ENCODE assay signal across 15 mouse cellular contexts in the genomic region with DNA sequence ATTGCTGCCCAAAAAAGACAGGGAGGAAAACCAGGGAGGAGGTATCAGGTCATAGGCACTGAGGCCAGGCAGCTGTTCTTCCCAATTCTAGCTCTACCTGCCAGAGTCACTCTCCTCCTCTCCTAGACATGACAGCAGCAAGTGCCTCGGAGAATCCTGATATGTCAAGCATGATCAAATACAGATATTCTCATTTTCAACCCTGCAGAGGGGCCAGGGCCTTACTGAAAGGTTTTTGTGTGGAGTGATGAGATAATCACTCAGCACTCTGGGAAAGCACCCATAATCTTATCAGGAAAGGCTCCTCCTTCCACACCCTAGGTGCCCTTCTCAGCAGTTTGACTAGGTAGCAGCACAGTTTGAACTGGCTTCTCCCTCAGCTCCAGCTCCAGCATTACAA.
A peak's percentile ranks its signal among the peaks of the same experiment; 100 is the strongest.
DNase-seq lines count a peak whose midpoint lies in the region; ATAC-seq and TF ChIP-seq lines count a peak whose summit lies in the region.
"Had no signal": no experiment of that assay in that cellular context is flagged by ENCODE, and none has a peak within 500 bp of the region (broad histone marks: within the 10 kb centered on the region; RNA-seq: fewer than 3 reads in every experiment).

No protein-coding gene starts in this region.

- no peak for TF ChIP-seq POLR2A in myocyte (IDR thresholded peaks at IDR 0.05; ENCODE audit: insufficient read length, low read depth)

- peaks cover 12% of the 10 kb centered on the region; the same call in 1 of the 2 replicates for H3K4me1 ChIP-seq in heart, embryonic 16.5 days (ENCODE audit: control insufficient read depth, insufficient read depth, low read length)
- H3K4me1 ChIP-seq in erythroblast, embryonic 14.5 days (ENCODE audit: control insufficient read depth), result peaks cover 61% of the 10 kb centered on the region
- peaks cover 30 to 35% of the 10 kb centered on the region in 2 experiments for H3K4me1 ChIP-seq in liver, embryonic 14.5 days (replicated peaks; ENCODE audit: control insufficient read depth in 2 of 2, insufficient read depth in 2 of 2, low read length in 1 of 2)
- peaks cover 5% of the 10 kb centered on the region; the same call in 1 of the 2 replicates for H3K4me1 ChIP-seq in kidney, embryonic 15.5 days

- H3K79me2 ChIP-seq in myocyte (ENCODE audit: control insufficient read depth, insufficient read depth), result no peaks in the 10 kb centered on the region

- no peak for TF ChIP-seq CTCF in liver, embryonic 14.5 days (IDR thresholded peaks at IDR 0.05; ENCODE audit: low read depth)

- no peak overlapping the region for H3K4me3 ChIP-seq in heart, embryonic 16.5 days (ENCODE audit: low read length)
- H3K4me3 ChIP-seq in erythroblast, embryonic 14.5 days (replicated peaks), result peak overlapping the region; percentile 29
- H3K4me3 ChIP-seq in liver, embryonic 14.5 days (ENCODE audit: insufficient read depth in 1 of 2, low read depth in 2 of 2, low read length in 2 of 2), result peak overlapping the region in 1 of 2 experiments; percentile 9; a peak in 1 of 4 replicates
- H3K4me3 ChIP-seq in myocyte, result no peak overlapping the region
- H3K4me3 ChIP-seq in kidney, embryonic 15.5 days (replicated peaks), result no peak overlapping the region
- H3K4me3 ChIP-seq: embryonic facial prominence, embryonic 12.5 days; heart, embryonic 15.5 days; midbrain, embryonic 13.5 days had no signal

- H3K36me3 ChIP-seq in heart, embryonic 16.5 days (ENCODE audit: control insufficient read depth, insufficient read depth), result no peaks in the 10 kb centered on the region
- no peaks in the 10 kb centered on the region; the same call in 1 of the 2 replicates for H3K36me3 ChIP-seq in erythroblast, embryonic 14.5 days (ENCODE audit: control insufficient read depth)
- H3K36me3 ChIP-seq in liver, embryonic 14.5 days (replicated peaks; ENCODE audit: control insufficient read depth, insufficient read depth, low read depth), result no peaks in the 10 kb centered on the region
- no peaks in the 10 kb centered on the region for H3K36me3 ChIP-seq in myocyte (ENCODE audit: control insufficient read depth, insufficient read depth)
- H3K36me3 ChIP-seq in kidney, embryonic 15.5 days, result no peaks in the 10 kb centered on the region
- H3K36me3 ChIP-seq: embryonic facial prominence, embryonic 12.5 days; heart, embryonic 15.5 days; midbrain, embryonic 13.5 days had no signal

- no peaks in the 10 kb centered on the region for H3K9me3 ChIP-seq in heart, embryonic 16.5 days (replicated peaks; ENCODE audit: control insufficient read depth, low read length)
- H3K9me3 ChIP-seq in erythroblast, embryonic 14.5 days (ENCODE audit: control insufficient read depth, low read length), result no peaks in the 10 kb centered on the region
- H3K9me3 ChIP-seq in liver, embryonic 14.5 days (ENCODE audit: control insufficient read depth, low read length), result no peaks in the 10 kb centered on the region
- H3K9me3 ChIP-seq in kidney, embryonic 15.5 days (replicated peaks), result no peaks in the 10 kb centered on the region
- H3K9me3 ChIP-seq: embryonic facial prominence, embryonic 12.5 days; heart, embryonic 15.5 days; midbrain, embryonic 13.5 days had no signal

- peak; percentile 90 for TF ChIP-seq EP300 in liver, embryonic 14.5 days (IDR thresholded peaks at IDR 0.05; ENCODE audit: low read depth)

- no peak overlapping the region for H3K4me2 ChIP-seq in heart, embryonic 16.5 days (ENCODE audit: low read depth, low read length)
- H3K4me2 ChIP-seq in liver, embryonic 14.5 days (ENCODE audit: low read depth), result peak overlapping the region; percentile 56
- no peak overlapping the region for H3K4me2 ChIP-seq in myocyte (ENCODE audit: low read depth)
- no peak overlapping the region for H3K4me2 ChIP-seq in kidney, embryonic 15.5 days
- H3K4me2 ChIP-seq: embryonic facial prominence, embryonic 12.5 days; heart, embryonic 15.5 days; midbrain, embryonic 13.5 days had no signal

- H3K27me3 ChIP-seq in heart, embryonic 16.5 days (ENCODE audit: control insufficient read depth, insufficient read depth, low read length), result no peaks in the 10 kb centered on the region
- no peaks in the 10 kb centered on the region for H3K27me3 ChIP-seq in erythroblast, embryonic 14.5 days (ENCODE audit: control insufficient read depth)
- no peaks in the 10 kb centered on the region for H3K27me3 ChIP-seq in liver, embryonic 14.5 days (ENCODE audit: control insufficient read depth, insufficient read depth, low read length)
- H3K27me3 ChIP-seq in myocyte (ENCODE audit: control insufficient read depth, insufficient read depth, insufficient read length), result no peaks in the 10 kb centered on the region
- no peaks in the 10 kb centered on the region for H3K27me3 ChIP-seq in kidney, embryonic 15.5 days
- H3K27me3 ChIP-seq: CH12.LX; embryonic facial prominence, embryonic 12.5 days; heart, embryonic 15.5 days; midbrain, embryonic 13.5 days had no signal

- no peak overlapping the region for H3K27ac ChIP-seq in heart, embryonic 16.5 days (ENCODE audit: low read length)
- peak overlapping the region; percentile 69 for H3K27ac ChIP-seq in liver, embryonic 14.5 days
- no peak overlapping the region for H3K27ac ChIP-seq in kidney, embryonic 15.5 days
- H3K27ac ChIP-seq: embryonic facial prominence, embryonic 12.5 days; heart, embryonic 15.5 days; macrophage; midbrain, embryonic 13.5 days had no signal

- H3K9ac ChIP-seq in heart, embryonic 16.5 days (ENCODE audit: low read length), result no peak overlapping the region
- H3K9ac ChIP-seq in liver, embryonic 14.5 days (replicated peaks), result peak overlapping the region; percentile 55
- no peak overlapping the region for H3K9ac ChIP-seq in kidney, embryonic 15.5 days
- H3K9ac ChIP-seq: embryonic facial prominence, embryonic 12.5 days; forebrain, postnatal 0 days; heart, embryonic 15.5 days; midbrain, embryonic 13.5 days had no signal

- no peak overlapping the region for H3ac ChIP-seq in myocyte (ENCODE audit: control insufficient read depth, insufficient read length)

- ATAC-seq in heart, embryonic 16.5 days (replicated peaks; ENCODE audit: extremely low read depth, insufficient read depth, low FRiP score), result 0 out of 2 replicates have a peak, but pooled peaks have one; percentile 52
- ATAC-seq in liver, embryonic 14.5 days (ENCODE audit: insufficient read depth), result peak; percentile 94
- no peak for ATAC-seq in cerebellum, adult (ENCODE audit: insufficient number of reproducible peaks, low FRiP score, low TSS enrichment)
- ATAC-seq in kidney, embryonic 15.5 days (replicated peaks; ENCODE audit: low FRiP score), result no peak
- ATAC-seq: forebrain, postnatal 0 days; midbrain, embryonic 13.5 days had no signal

- DNase-seq in heart, adult 8-10 months (ENCODE audit: low spot score), result no peak
- DNase-seq in liver, embryonic 14.5 days (ENCODE audit: low read depth in 3 of 3, low spot score in 3 of 3), result peak; percentile 68 to 84 (median 73)
- DNase-seq: adrenal gland, postnatal 25 days; cerebellum, adult 8-10 months; forebrain, postnatal 0 days had no signal

- WGBS in heart, embryonic 16.5 days, result 29% methylated on average over 1 of the region's 1 CpGs
- WGBS in liver, embryonic 14.5 days (ENCODE audit: insufficient replicate concordance), result 0% methylated on average over 1 of the region's 1 CpGs
- WGBS in kidney, embryonic 15.5 days, result 71% methylated on average over 1 of the region's 1 CpGs

TF ChIP-seq in myocyte, 11 proteins besides CTCF, POLR2A, EP300 and RAD21:
- TF ChIP-seq MAX (IDR thresholded peaks at IDR 0.05; ENCODE audit: low read depth) (no peak), POLR2AphosphoS2 (IDR thresholded peaks at IDR 0.05; ENCODE audit: insufficient read length, low read depth) (no peak), CEBPB (IDR thresholded peaks at IDR 0.05; ENCODE audit: insufficient read depth, poor library complexity, severe bottlenecking) (no peak), E2F4 (IDR thresholded peaks at IDR 0.05; ENCODE audit: insufficient read depth) (no peak), TCF12 (IDR thresholded peaks at IDR 0.05; ENCODE audit: insufficient read depth, poor library complexity, severe bottlenecking) (no peak), SRF (IDR thresholded peaks at IDR 0.05; ENCODE audit: control insufficient read depth, insufficient read length, low read depth) (no peak), MYOG (IDR thresholded peaks at IDR 0.05; ENCODE audit: control insufficient read depth in 1 of 3, insufficient read depth in 1 of 3, insufficient read length in 2 of 3, low read depth in 2 of 3) (peak in 1 of 3 experiments; percentile 18), REST (IDR thresholded peaks at IDR 0.05; ENCODE audit: insufficient read depth, insufficient read length) (no peak), MYOD1 (IDR thresholded peaks at IDR 0.05; ENCODE audit: control insufficient read depth in 1 of 3, insufficient read length in 2 of 3, low read depth in 2 of 3) (peak in 2 of 3 experiments; percentile 62 to 78), USF1 (IDR thresholded peaks at IDR 0.05; ENCODE audit: low read depth) (no peak), TCF3 (IDR thresholded peaks at IDR 0.05; ENCODE audit: insufficient read length, low read depth) (no peak)

Comparison
In these comparisons a context has a peak if more than half of its experiments do, and no peak if none do; other contexts are left out.
1. ATAC-seq: peak in heart, embryonic 16.5 days (single experiment) and liver, embryonic 14.5 days (single experiment); none in cerebellum, adult (single experiment) and kidney, embryonic 15.5 days (single experiment).